Mouse (Mus musculus): Measurements from ENCODE around the gene Ghrl. TPM values are rescaled to one million over a fixed set of nuclear protein-coding genes. Genes with fewer than 3 reads are reported as not detected.

Ghrl gene
- total and polyA plus RNA-seq, 2 experiments from 2014 or later, result 0.61 TPM; not detected in 1

- no peaks in the 10 kb centered on the region for H3K9me3 ChIP-seq (ENCODE audit: low read length)
- no peaks in the 10 kb centered on the region for H3K4me1 ChIP-seq (ENCODE audit: insufficient read depth)
- H3K4me3 ChIP-seq (ENCODE audit: low read depth, low read length), result no peak overlapping the region
- H3K4me2 ChIP-seq (ENCODE audit: low read depth), result no peak overlapping the region
- DNase-seq, result no peak
- 91% methylated on average over 4 of the region's 4 CpGs for WGBS
- no peak for TF ChIP-seq CTCF (IDR thresholded peaks at IDR 0.05; ENCODE audit: low read depth)
- H3K27ac ChIP-seq (ENCODE audit: low read depth, low read length), result no peak overlapping the region
- no peaks in the 10 kb centered on the region for H3K27me3 ChIP-seq (ENCODE audit: insufficient read depth, low read length)
- no peak for ATAC-seq
- H3K9ac ChIP-seq, result no peak overlapping the region
- no peaks in the 10 kb centered on the region for H3K36me3 ChIP-seq (ENCODE audit: insufficient read depth)
Measured at GRCm38 (mm10) chr6:113691084-113691462, 28.6 kb downstream of the Ghrl start.

DNA sequence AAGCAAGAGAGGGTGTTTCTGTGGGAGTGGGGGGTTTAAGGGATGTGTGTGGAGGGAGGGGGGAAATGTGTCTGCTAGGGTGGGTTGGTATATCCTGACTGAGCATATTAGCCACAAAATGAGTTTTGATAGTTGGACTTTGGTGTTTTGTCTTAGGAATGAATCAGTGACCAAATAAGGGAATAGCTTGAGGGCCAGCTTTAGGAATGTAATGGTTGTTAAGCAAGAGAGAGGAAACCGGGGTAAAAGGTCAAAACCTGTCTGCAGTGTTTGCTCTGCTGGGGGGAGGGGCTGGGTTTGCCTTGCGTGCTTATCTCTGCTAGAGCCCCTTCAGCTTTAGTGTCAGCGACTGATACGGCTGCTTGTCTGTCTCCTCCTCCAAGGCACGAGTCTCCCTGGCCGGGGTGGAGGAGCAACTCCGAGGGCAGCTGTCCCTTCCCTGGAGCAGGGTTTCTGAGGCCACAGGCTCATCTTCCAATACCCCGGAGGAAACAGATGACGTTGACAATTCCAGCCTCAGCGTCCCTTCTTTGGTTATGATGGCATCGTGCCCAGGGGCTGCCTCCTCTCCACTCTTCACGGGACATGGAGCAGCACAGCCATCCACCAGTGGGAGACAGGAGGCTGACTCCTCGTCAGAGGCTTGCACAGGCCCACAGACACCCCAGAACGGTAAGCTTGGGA lies 29.1 kb downstream of the Ghrl start:
- Histone ChIP-seq H3K27me3 (ENCODE audit: insufficient read depth, low read length) (no peaks in the 10 kb centered on the region), H3K4me1 (ENCODE audit: insufficient read depth) (no peaks in the 10 kb centered on the region), H3K27ac (ENCODE audit: low read depth, low read length) (no peak overlapping the region), H3K4me3 (ENCODE audit: low read depth, low read length) (no peak overlapping the region), H3K9me3 (ENCODE audit: low read length) (no peaks in the 10 kb centered on the region), H3K36me3 (ENCODE audit: insufficient read depth) (no peaks in the 10 kb centered on the region), H3K9ac (0 out of 2 replicates have a peak overlapping the region, but pooled peaks have one; percentile 22), H3K4me2 (ENCODE audit: low read depth) (no peak overlapping the region)
- no peak for DNase-seq
- WGBS, result 18% methylated on average over 14 of the region's 14 CpGs
- no peak for ATAC-seq
- no peak for TF ChIP-seq CTCF (IDR thresholded peaks at IDR 0.05; ENCODE audit: low read depth)

DNA sequence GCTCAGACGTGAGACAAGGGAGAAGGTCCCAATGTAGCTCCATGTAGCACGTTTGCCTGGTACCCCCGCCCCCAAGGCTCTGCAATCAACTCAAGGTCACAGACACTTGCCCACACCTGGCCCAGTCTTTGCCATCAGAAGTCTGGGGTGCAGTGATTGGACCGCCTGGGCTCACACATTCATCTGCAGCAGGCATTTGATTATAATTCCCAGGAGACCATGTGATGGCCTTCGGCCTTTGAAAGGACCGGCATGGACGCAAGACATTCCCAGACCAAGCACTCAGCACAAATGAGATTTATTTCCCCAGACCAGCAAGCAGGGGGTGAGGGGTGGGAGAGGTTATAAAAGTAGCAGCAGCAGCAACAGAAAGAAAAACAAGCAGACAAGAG lies 29.7 kb downstream of the Ghrl start:
- Histone ChIP-seq H3K36me3 (ENCODE audit: insufficient read depth) (no peaks in the 10 kb centered on the region), H3K9me3 (ENCODE audit: low read length) (no peaks in the 10 kb centered on the region), H3K27me3 (ENCODE audit: insufficient read depth, low read length) (no peaks in the 10 kb centered on the region), H3K4me1 (ENCODE audit: insufficient read depth) (no peaks in the 10 kb centered on the region), H3K27ac (ENCODE audit: low read depth, low read length) (no peak overlapping the region), H3K4me2 (ENCODE audit: low read depth) (no peak overlapping the region), H3K4me3 (ENCODE audit: low read depth, low read length) (no peak overlapping the region), H3K9ac (no peak overlapping the region)
- ATAC-seq, result no peak
- WGBS, result 39% methylated on average over 7 of the region's 7 CpGs
- no peak for TF ChIP-seq CTCF (IDR thresholded peaks at IDR 0.05; ENCODE audit: low read depth)
- no peak for DNase-seq

GRCm38 (mm10) chr6:113686551-113687125 lies 33.0 kb downstream of the Ghrl start:
- no peak overlapping the region for H3K4me2 ChIP-seq (ENCODE audit: low read depth)
- H3K27me3 ChIP-seq (ENCODE audit: insufficient read depth, low read length), result no peaks in the 10 kb centered on the region
- no peaks in the 10 kb centered on the region for H3K36me3 ChIP-seq (ENCODE audit: insufficient read depth)
- no peak overlapping the region for H3K4me3 ChIP-seq (ENCODE audit: low read depth, low read length)
- H3K9ac ChIP-seq, result no peak overlapping the region
- no peak for ATAC-seq
- no peaks in the 10 kb centered on the region for H3K4me1 ChIP-seq (ENCODE audit: insufficient read depth)
- H3K9me3 ChIP-seq (ENCODE audit: low read length), result no peaks in the 10 kb centered on the region
- 54% methylated on average over 8 of the region's 8 CpGs for WGBS
- H3K27ac ChIP-seq (ENCODE audit: low read depth, low read length), result no peak overlapping the region
- no peak for TF ChIP-seq CTCF (IDR thresholded peaks at IDR 0.05; ENCODE audit: low read depth)
- no peak for DNase-seq

- Histone ChIP-seq H3K9ac (no peak overlapping the region), H3K4me3 (ENCODE audit: low read depth, low read length) (no peak overlapping the region), H3K4me1 (ENCODE audit: insufficient read depth) (no peaks in the 10 kb centered on the region), H3K4me2 (ENCODE audit: low read depth) (no peak overlapping the region), H3K27me3 (ENCODE audit: insufficient read depth, low read length) (no peaks in the 10 kb centered on the region), H3K36me3 (ENCODE audit: insufficient read depth) (no peaks in the 10 kb centered on the region), H3K27ac (ENCODE audit: low read depth, low read length) (no peak overlapping the region), H3K9me3 (ENCODE audit: low read length) (no peaks in the 10 kb centered on the region)
- TF ChIP-seq CTCF (IDR thresholded peaks at IDR 0.05; ENCODE audit: low read depth), result no peak
- DNase-seq (no peak), ATAC-seq (no peak)
- 84% methylated on average over 10 of the region's 10 CpGs for WGBS
Measured at GRCm38 (mm10) chr6:113683081-113683825, 36.4 kb downstream of the Ghrl start.

GRCm38 (mm10) chr6:113681271-113681670 lies 38.4 kb downstream of the Ghrl start:
- peak; percentile 82 for TF ChIP-seq CTCF (IDR thresholded peaks at IDR 0.05; ENCODE audit: low read depth)
- WGBS, result 17% methylated on average over 4 of the region's 4 CpGs
- Histone ChIP-seq H3K4me2 (ENCODE audit: low read depth) (no peak overlapping the region), H3K27ac (ENCODE audit: low read depth, low read length) (no peak overlapping the region), H3K4me3 (ENCODE audit: low read depth, low read length) (no peak overlapping the region), H3K4me1 (ENCODE audit: insufficient read depth) (no peaks in the 10 kb centered on the region), H3K9ac (no peak overlapping the region), H3K36me3 (ENCODE audit: insufficient read depth) (no peaks in the 10 kb centered on the region), H3K27me3 (ENCODE audit: insufficient read depth, low read length) (no peaks in the 10 kb centered on the region), H3K9me3 (ENCODE audit: low read length) (no peaks in the 10 kb centered on the region)
- ATAC-seq, result peak; percentile 45; the same call in 1 of the 2 replicates
- peak; percentile 55 for DNase-seq

DNA sequence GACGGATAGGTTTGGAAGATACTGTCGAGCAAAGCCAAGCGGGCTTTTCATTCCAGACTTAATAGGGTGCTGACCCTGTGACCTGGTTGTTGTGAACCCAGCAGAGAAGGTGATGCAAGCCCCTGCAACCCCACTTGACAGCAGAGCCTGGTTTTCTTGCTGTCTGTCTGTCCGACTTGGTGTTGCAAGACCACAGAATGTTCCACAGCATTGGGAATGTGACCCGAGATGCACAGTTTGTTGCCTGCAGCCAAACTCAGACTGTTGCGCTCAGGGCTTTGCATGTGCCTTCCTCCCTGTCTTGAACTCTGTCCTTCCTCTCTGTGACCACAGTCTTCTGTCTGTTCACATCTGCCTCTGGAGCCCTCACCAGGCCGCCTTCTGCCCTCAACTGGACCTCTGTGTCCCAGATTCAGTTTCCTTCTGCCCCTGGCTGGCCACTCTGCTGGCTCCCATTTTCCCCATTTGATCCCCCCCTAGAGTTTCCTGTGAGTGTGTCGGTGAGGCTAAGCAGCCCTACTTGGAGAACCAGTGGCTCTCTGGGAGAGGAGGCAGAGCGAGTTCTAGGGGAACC lies 39.6 kb downstream of the Ghrl start:
- Histone ChIP-seq H3K36me3 (ENCODE audit: insufficient read depth) (no peaks in the 10 kb centered on the region), H3K4me2 (ENCODE audit: low read depth) (no peak overlapping the region), H3K27me3 (ENCODE audit: insufficient read depth, low read length) (no peaks in the 10 kb centered on the region), H3K4me3 (ENCODE audit: low read depth, low read length) (no peak overlapping the region), H3K27ac (ENCODE audit: low read depth, low read length) (no peak overlapping the region), H3K9me3 (ENCODE audit: low read length) (no peaks in the 10 kb centered on the region), H3K4me1 (ENCODE audit: insufficient read depth) (no peaks in the 10 kb centered on the region), H3K9ac (no peak overlapping the region)
- ATAC-seq, result no peak
- no peak for TF ChIP-seq CTCF (IDR thresholded peaks at IDR 0.05; ENCODE audit: low read depth)
- WGBS, result 87% methylated on average over 9 of the region's 9 CpGs
- no peak for DNase-seq
